Mouse (Mus musculus): Measurements from ENCODE around the gene Adcyap1r1.

The Adcyap1r1 gene

GRCm38 (mm10) chr6:55501061-55501460 lies 49.3 kb downstream of the Adcyap1r1 start:
- no peak for DNase-seq (ENCODE audit: low spot score in 2 of 2)

GRCm38 (mm10) chr6:55502309-55502708 lies 50.5 kb downstream of the Adcyap1r1 start:
- no peak for DNase-seq (ENCODE audit: low spot score in 2 of 2)

- DNase-seq (ENCODE audit: low spot score in 2 of 2) = no peak
These were observed 53.2 kb downstream of the Adcyap1r1 start for GRCm38 (mm10) chr6:55504797-55505488.

GRCm38 (mm10) chr6:55506519-55506918 lies 54.7 kb downstream of the Adcyap1r1 start:
- no peak for DNase-seq (ENCODE audit: low spot score in 2 of 2)

- DNase-seq (ENCODE audit: low spot score in 2 of 2) = no peak
These were observed 57.5 kb downstream of the Adcyap1r1 start for GRCm38 (mm10) chr6:55509130-55509870.

DNA sequence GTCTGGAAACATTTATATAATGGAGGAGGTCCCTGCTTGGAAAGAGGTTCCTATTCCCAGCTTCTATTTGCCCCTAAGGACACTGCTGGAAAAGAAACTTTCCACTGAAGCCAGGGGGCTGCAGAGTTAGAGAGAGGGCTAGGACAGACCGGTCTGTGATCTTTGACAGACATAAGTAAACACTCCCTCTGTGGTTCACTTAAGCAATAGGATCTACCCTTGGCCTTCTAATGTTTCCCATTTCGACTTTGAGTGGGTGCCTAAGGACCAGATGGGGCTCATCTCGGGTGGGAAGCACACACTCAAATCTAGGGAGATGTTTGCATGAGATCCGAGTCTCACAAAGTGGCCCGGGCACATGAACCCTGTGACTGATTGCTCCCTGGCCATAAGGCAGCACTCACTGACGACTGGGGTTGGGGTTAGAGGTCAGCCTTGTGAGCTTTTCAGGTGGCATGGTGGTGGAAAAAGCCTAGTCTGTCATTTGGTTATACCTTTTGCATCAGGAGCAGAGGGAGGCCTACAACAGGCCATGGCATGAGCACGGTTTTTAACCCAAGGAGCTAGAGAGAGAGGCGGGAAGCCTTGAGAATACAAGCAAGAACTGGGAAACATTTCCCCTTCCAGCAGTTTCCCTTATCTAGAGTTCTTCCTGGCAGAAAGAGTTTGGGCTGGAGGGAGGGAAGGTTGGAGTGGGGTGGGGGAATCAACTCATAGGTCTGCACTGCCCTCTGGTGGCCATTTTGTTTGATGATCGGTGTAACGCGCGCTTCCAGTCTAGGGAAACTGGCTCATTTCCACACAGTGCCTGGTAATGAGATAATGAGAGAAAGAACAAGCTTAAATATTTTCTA lies 59.7 kb downstream of the Adcyap1r1 start:
- DNase-seq (ENCODE audit: low spot score in 2 of 2) = peak; percentile 61 to 76

GRCm38 (mm10) chr6:55512066-55512703 lies 60.4 kb downstream of the Adcyap1r1 start:
- DNase-seq (ENCODE audit: low spot score in 2 of 2) = no peak

DNA sequence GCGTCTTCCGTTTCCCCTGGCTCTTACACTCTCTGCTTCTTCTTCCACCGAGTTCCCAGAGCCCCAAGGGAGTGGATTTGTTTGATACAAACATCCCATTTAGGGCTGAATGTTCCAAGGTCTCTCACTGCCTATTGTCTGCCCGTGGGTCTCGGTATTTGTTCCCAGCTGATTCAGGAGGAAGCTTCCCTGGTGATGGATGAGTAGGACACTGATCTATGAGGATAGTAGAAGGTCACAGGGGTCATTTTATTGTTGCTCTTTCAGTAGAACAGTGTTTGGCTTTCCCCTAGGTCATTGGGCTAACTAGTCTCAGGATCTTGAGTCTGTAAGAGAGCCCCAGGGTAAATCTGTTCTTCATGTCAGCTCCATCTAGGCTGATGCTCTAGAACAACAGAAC lies 61.7 kb downstream of the Adcyap1r1 start:
- DNase-seq (ENCODE audit: low spot score in 2 of 2) = no peak

GRCm38 (mm10) chr6:55519605-55520201 lies 67.9 kb downstream of the Adcyap1r1 start:
- DNase-seq (ENCODE audit: low spot score in 2 of 2) = peak; percentile 71 to 84

DNA sequence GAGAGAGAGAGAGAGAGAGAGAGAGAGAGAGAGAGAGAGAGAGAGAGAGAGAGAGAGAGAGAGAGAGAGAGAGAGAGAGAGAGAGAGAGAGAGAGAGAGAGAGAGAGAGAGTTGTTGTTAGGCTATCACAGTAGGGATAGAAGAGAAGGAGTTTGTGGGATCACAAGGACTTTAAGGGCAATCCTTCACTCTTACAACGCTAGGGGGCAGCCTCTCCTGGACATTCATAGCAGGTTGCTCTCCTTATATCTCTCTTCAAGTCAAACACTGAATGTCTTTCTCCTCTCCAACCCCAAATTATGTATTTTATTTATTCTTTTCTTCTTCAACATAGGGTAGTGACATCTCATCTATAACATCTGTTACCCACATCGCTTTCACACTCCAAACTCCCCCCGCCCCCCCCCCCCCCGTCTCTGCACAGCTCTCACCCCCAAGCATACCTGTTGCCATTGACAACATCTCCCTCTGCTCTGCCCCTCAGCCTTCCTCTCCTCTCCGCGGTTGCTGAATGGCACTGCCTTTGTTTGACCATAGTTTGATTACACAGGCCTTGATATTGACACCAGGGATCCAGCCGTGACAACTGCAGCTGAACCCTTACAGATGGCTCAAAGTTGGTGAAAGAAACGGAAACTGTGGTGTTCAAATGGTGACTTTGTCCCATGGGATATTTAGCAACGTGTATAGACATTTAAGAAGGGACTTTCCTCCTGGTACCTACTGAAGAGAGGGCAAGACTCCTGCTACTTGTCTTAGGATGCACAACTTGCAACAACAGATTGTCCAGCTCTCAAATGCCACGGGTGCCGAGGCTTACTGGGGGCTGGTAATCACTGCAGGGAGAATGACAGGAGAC lies 68.7 kb downstream of the Adcyap1r1 start:
- peak; percentile 48 to 62 for DNase-seq (ENCODE audit: low spot score in 2 of 2)

DNA sequence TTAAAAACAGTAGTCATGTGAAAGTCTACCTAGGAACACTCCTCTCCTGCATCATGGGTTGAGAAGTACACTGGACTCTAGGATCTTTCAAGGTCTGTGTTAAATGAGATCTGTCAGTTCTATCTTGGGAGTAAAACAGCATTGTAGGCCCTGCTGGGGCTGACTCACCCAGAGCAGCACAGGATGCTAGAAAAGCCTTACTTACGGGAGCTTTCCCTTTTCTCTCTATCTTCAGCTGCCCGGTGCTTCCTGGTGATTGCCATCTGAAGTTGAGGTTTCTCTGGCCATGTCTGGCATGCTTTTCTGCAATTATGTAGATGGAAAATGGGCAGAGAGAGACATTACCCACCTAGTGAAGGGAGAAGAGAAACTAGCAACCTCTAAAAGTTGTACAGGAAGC lies 84.7 kb downstream of the Adcyap1r1 start:
- no peak for DNase-seq (ENCODE audit: low spot score in 2 of 2)

DNA sequence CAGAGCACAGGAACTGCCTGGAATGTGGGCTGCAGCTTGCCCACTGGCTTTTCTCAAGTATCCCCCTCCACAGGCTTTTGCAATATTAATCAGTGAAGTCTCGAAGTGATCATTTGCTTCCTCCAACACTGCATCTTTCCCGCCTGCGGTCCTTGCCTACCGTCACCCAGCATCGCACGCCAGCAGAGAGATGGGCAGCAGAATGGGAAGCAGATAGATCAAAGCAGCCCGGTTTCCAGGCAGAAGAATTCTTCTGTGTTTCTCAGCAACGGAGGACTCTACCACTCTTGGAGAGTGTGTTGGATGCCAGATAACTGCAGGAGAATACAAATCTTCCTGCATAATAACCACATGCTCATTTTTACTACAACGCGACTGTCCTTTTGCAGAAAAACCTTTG lies 87.4 kb downstream of the Adcyap1r1 start:
- DNase-seq (ENCODE audit: low spot score in 2 of 2) = no peak

DNA sequence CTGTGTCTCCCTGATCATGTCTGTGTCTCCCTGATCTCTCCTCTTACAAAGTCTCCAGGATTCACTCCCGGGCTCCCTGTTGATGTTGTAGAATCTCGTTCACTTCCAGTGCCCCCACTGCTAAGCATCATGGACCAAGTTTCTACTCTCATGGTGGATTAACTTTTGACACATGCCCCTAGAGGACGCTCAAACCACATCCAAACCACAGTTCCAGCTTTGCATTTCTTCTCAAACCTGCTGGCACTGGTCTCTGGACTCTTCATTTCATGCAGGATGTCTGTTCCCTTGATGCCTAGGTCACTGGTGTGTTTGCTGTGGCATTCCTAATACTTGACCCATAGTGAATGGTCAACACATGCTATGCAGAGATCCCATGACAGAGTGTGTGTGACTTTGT lies 90.6 kb downstream of the Adcyap1r1 start:
- DNase-seq (ENCODE audit: low spot score in 2 of 2) = no peak

GRCm38 (mm10) chr6:55543345-55543744 lies 91.6 kb downstream of the Adcyap1r1 start:
- no peak for DNase-seq (ENCODE audit: low spot score in 2 of 2)

DNA sequence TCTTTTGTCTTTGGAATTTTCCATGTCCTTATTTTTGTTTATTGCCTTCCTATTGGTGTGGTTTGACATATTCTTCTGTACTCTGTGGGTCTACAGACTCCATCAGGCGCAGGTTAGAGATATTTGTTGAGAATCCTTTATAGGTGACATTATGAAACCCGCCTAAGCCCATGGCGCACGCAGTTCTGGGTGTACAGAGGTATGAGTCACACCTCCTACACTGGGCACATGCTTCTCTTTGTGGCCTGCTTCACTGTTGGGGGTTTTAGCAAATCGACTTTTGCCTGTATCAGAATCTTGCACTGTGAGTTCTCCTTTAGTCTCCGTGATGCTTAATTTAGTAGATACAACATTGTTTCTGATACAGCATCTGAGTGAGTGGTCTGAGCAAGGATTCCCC lies 97.4 kb downstream of the Adcyap1r1 start:
- DNase-seq (ENCODE audit: low spot score in 2 of 2) = no peak

- DNase-seq (ENCODE audit: low spot score in 2 of 2) = peak; percentile 32 to 40
These were observed 99.1 kb downstream of the Adcyap1r1 start for GRCm38 (mm10) chr6:55550926-55551325.
